Mouse (Mus musculus) liver, postnatal 0 days (tissue): Measurements from ENCODE around the gene Pld5.

ENCODE experiments used
- CTCF ChIP-seq: sonication (generic); IDR thresholded peaks from 2 replicates; pipeline ENCODE4 v1.5.1; 2016; ENCODE audit warnings: antibody characterized with exemption, low read depth
- EP300 ChIP-seq: IDR thresholded peaks from 2 replicates; pipeline ENCODE4 v1.6.1; 2016; ENCODE audit warnings: antibody characterized with exemption, low read depth, mild to moderate bottlenecking

GRCm38 (mm10) chr1:176046995-176047394, 228.1 kb downstream of the Pld5 start:
- TF ChIP-seq EP300 (no peak), CTCF (no peak)
